Mouse (Mus musculus) midbrain, postnatal 0 days (tissue): Measurements from ENCODE around the gene Olfr429. TPM values are rescaled to one million over a fixed set of nuclear protein-coding genes. Genes with fewer than 3 reads are reported as not detected.
"Not testable (repeated sequence)": the region's sequence is repeated elsewhere in the genome, so short reads cannot be mapped to it uniquely, and the experiment has no call there.

Experiments
- ATAC-seq: fragments of 200-750 bp; cut with Nextera tagmentation; 2 replicates; pipeline ENCODE4 v1.8.0; 2017; ENCODE audit warnings: moderate number of reproducible peaks, mild to moderate bottlenecking, moderate TSS enrichment, moderate library complexity; ENCODE audit not compliant: low FRiP score
- DNase-seq: peaks from one replicate; pipeline ENCODE4 v3.0.0-alpha.2; 2015; ENCODE audit warnings: low spot score
- H3K27ac ChIP-seq: fragments of 300-500 bp; sonication (generic); 2 replicates; pipeline ENCODE4 v1.5.1; 2014; ENCODE audit warnings: low read depth, mild to moderate bottlenecking, low read length, mixed read lengths
- H3K27me3 ChIP-seq: fragments of 300-500 bp; sonication (generic); 2 replicates; pipeline ENCODE4 v1.6.1; 2014; ENCODE audit warnings: low read length, control low read depth, mixed read lengths; ENCODE audit not compliant: insufficient read depth
- H3K36me3 ChIP-seq: fragments of 300-500 bp; sonication (generic); 2 replicates; pipeline ENCODE4 v1.6.1; 2014; ENCODE audit warnings: low read length, control low read depth, mixed read lengths; ENCODE audit not compliant: insufficient read depth
- H3K4me1 ChIP-seq: fragments of 300-500 bp; sonication (generic); 2 replicates; pipeline ENCODE4 v1.6.1; 2014; ENCODE audit warnings: mild to moderate bottlenecking, control low read depth, antibody characterized with exemption, low read length, mixed read lengths; ENCODE audit not compliant: insufficient read depth
- H3K4me2 ChIP-seq: fragments of 300-500 bp; sonication (generic); 2 replicates; pipeline ENCODE4 v1.6.1; 2014; ENCODE audit warnings: low read depth, mild to moderate bottlenecking, low read length, mixed read lengths; ENCODE audit not compliant: poor library complexity, severe bottlenecking
- H3K4me3 ChIP-seq: fragments of 300-500 bp; sonication (generic); 2 replicates; pipeline ENCODE4 v1.5.1; 2014; ENCODE audit warnings: low read depth, mild to moderate bottlenecking, low read length, moderate library complexity
- H3K9ac ChIP-seq: fragments of 300-500 bp; sonication (generic); replicated peaks from 2 replicates; pipeline ENCODE4 v1.6.1; 2014; ENCODE audit warnings: mild to moderate bottlenecking, low read length, moderate library complexity, mixed read lengths; ENCODE audit not compliant: poor library complexity, severe bottlenecking
- H3K9me3 ChIP-seq: fragments of 300-500 bp; sonication (generic); 2 replicates; pipeline ENCODE4 v1.6.1; 2016; ENCODE audit warnings: low read length, control low read depth
- CTCF ChIP-seq: IDR thresholded peaks from 2 replicates; pipeline ENCODE4 v1.5.1; 2016; ENCODE audit warnings: antibody characterized with exemption, mild to moderate bottlenecking
- WGBS: fragments of 180-500 bp; shearing (Covaris S2); extraction: QIAGEN DNeasy Blood & Tissue Kit; methylation state at CpG from one replicate; pipeline ENCODE4 v1.1.7; 2014; 5-methylcytosine and 5-hydroxymethylcytosine counted together
- polyA plus RNA-seq: library from polyadenylated mRNA; unstranded; fragments of >200 nt; fragmentation: Nextera tagmentation; extraction: Ambion mirVana; gene quantifications from 2 replicates; pipeline ENCODE4 v1.2.1, GENCODE M21; 2015
- total RNA-seq: library from RNA; depleted of rRNA; stranded (reverse); fragments of >200 nt; gene quantifications from 2 replicates; pipeline ENCODE4 v1.2.3, GENCODE M21; 2014; rRNA removed

Olfr429 gene
- total RNA-seq = not detected in 2 replicates
- polyA plus RNA-seq = 0.10 TPM in 1 of 2 replicates, not detected in the other

DNA sequence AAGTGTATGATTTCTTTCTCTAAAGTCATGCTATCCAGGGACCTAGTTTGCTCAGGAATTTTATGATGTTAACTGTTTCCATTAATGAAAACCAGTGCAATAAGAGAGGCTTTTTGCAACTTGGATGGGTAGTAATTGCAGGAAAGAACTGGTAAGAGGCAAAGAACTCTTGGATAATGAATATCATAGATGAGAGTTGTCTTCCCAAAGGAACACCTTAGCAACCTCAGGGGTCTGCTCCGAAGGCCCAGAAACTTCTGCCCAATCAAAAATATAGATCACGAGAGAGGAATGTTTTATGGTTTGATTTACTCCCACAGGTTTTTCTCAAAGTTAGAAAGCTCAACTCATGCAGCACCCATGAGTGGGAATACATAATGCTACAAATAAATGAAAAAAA, at the start of gene Olfr429:
Gene Olfr429 (plus strand): TSS at position 301 of the 400 bp plus-strand sequence.
- 86% methylated on average over 2 of the region's 2 CpGs for WGBS
- no peaks in the 10 kb centered on the region for H3K36me3 ChIP-seq
- no peak within 1 kb of the TSS for H3K4me2 ChIP-seq
- no peaks in the 10 kb centered on the region for H3K4me1 ChIP-seq
- no peak within 1 kb of the TSS for H3K9ac ChIP-seq
- H3K27ac ChIP-seq = no peak within 1 kb of the TSS
- no peak for TF ChIP-seq CTCF
- no peak for DNase-seq
- no peak within 1 kb of the TSS for H3K4me3 ChIP-seq
- no peaks in the 10 kb centered on the region for H3K27me3 ChIP-seq
- ATAC-seq = no peak
- H3K9me3 ChIP-seq = no peaks in the 10 kb centered on the region

DNA sequence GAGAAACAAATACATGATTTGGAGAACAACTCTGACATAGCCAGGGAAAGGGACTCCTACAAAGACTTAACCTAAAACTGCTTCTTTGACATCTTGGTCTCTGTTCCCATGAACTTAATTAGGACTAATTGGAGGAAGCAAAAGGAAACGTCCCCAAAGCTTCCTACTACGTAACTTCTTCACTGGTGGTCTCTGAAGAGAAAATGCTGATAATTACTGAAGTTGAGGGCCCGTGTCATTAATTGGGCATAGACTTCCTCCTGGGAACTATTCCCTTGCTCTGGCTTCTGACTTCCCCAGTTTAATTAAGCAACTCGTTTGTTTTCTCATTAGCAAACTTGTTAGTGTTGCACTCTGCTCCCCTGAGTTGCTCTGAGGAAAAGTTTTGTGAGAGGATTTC, 48.3 kb upstream of the Olfr429 start:
- Histone ChIP-seq H3K4me2 (no peak overlapping the region), H3K9ac (no peak overlapping the region), H3K36me3 (no peaks in the 10 kb centered on the region), H3K4me1 (no peaks in the 10 kb centered on the region), H3K9me3 (no peaks in the 10 kb centered on the region), H3K27ac (no peak overlapping the region), H3K27me3 (no peaks in the 10 kb centered on the region), H3K4me3 (no peak overlapping the region)
- DNase-seq (peak; percentile 21), ATAC-seq (no peak)
- no peak for TF ChIP-seq CTCF
- 71% methylated on average over 4 of the region's 4 CpGs for WGBS

DNA sequence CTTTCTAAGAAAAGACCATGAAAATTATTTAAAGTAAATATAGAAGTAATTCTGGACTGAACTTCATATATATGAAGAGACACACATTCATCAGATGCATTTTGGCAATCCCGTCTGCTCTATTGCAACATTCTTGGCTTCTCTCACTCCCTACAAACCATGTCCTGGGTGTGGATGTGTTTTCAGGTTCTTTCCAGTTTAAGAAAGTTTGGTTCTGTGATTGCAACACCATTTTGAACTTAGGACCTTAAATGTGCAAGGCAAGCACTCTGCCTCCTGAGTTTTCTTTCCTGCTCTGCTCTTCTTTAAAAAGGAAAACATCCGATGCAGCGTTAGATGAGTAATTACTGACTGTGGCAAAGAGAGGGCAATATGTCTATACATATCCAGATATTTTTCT, 45.7 kb upstream of the Olfr429 start:
- 89% methylated on average over 3 of the region's 3 CpGs for WGBS
- Histone ChIP-seq H3K27me3 (no peaks in the 10 kb centered on the region), H3K36me3 (no peaks in the 10 kb centered on the region), H3K27ac (no peak overlapping the region), H3K4me3 (no peak overlapping the region), H3K9me3 (no peaks in the 10 kb centered on the region), H3K9ac (no peak overlapping the region), H3K4me1 (no peaks in the 10 kb centered on the region), H3K4me2 (no peak overlapping the region)
- TF ChIP-seq CTCF = no peak
- no peak for ATAC-seq
- DNase-seq = no peak

DNA sequence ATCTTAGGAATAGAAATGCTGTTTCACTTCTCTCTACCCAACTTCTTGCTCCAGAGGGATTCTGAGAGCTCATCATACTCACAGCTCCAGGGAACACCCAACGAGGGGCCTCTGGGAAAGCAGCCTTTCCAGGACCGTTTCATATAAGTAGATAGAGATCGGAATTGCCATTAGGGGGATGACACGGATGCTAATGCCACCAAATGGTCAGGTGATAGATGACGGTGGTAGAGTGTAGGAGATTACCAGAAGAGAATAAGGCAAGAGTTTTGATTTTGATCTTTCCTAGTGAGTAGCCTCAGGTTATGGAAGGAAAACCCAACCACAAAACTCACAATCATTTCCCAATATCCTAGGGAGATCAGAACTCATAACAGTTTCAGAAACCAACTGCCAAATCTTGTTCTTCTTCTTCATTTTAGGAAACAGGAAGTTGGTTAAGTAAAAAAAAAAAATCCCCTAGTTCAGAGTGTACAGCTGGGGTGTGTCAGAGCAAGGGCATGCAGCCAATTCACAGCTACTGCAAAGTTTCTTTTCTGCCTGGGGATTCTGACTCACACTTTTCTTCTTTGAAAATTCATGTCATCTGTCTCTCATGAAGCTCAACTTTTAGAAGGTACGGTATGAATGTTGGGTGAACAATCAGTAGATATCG, 43.5 kb upstream of the Olfr429 start, which contains the start of gene Olfr433:
Gene Olfr433 (plus strand): TSS at position 183 of the 655 bp plus-strand sequence.
- no peaks in the 10 kb centered on the region for H3K27me3 ChIP-seq
- DNase-seq = no peak
- H3K4me1 ChIP-seq = no peaks in the 10 kb centered on the region
- no peak within 1 kb of the TSS for H3K9ac ChIP-seq
- no peak within 1 kb of the TSS for H3K4me2 ChIP-seq
- ATAC-seq = no peak
- no peaks in the 10 kb centered on the region for H3K36me3 ChIP-seq
- no peaks in the 10 kb centered on the region for H3K9me3 ChIP-seq
- no peak within 1 kb of the TSS for H3K27ac ChIP-seq
- 88% methylated on average over 7 of the region's 7 CpGs for WGBS
- no peak within 1 kb of the TSS for H3K4me3 ChIP-seq
- no peak for TF ChIP-seq CTCF

DNA sequence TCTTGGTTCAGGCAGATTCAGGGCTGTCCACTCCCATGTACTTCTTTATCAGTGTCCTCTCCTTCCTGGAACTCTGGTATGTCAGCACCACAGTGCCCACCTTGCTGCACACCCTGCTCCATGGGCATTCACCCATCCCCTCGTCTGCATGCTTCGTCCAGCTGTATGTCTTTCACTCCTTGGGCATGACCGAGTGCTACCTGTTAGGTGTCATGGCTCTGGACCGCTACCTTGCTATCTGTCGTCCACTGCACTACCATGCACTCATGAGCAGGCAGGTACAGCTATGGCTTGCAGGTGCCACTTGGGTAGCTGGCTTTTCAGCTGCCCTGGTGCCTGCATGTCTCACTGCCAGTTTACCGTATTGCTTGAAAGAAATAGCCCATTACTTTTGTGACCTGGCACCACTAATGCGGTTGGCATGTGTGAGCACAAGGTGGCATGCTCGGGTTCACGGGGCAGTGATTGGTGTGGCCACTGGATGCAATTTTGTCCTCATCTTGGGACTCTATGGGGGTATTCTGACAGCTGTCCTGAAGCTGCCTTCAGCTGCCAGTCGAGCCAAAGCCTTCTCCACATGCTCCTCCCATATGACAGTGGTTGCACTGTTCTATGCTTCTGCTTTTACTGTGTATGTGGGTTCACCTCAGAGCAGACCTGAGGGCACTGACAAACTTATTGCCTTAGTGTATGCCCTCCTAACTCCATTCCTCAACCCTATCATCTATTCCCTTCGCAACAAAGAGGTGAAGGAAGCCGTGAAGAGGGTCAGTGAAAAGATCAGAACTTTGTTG, 41.8 kb upstream of the Olfr429 start:
- H3K4me2 ChIP-seq, H3K9me3 ChIP-seq, H3K36me3 ChIP-seq, ATAC-seq, H3K9ac ChIP-seq, DNase-seq, H3K27me3 ChIP-seq, H3K4me1 ChIP-seq, H3K27ac ChIP-seq, H3K4me3 ChIP-seq: not testable (repeated sequence)
- WGBS = 90% methylated on average over 12 of the region's 12 CpGs

DNA sequence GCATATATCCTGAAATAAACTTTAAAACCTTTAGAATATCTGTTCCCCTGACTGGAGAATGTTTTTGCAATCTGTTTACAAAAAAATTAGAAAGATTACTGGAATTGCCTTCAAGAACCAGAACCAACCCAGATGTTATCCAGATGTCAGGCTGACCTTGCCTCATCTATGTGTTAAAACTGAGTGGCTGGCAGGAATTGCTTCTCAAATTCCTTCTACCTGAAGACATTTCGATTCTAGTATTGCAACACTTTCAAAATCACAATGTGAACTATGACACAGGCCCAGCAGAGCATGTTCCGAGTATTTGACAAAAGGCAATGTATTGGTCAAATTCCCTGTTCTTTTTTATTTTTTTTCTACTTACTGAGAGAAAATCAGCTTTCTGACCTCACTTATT, 39.7 kb upstream of the Olfr429 start:
- no peak overlapping the region for H3K9ac ChIP-seq
- DNase-seq (no peak), ATAC-seq (no peak)
- no peaks in the 10 kb centered on the region for H3K36me3 ChIP-seq
- H3K27ac ChIP-seq = no peak overlapping the region
- no peaks in the 10 kb centered on the region for H3K4me1 ChIP-seq
- no peaks in the 10 kb centered on the region for H3K27me3 ChIP-seq
- no peak overlapping the region for H3K4me2 ChIP-seq
- 83% methylated on average over 2 of the region's 2 CpGs for WGBS
- H3K4me3 ChIP-seq = no peak overlapping the region
- TF ChIP-seq CTCF = no peak
- H3K9me3 ChIP-seq = no peaks in the 10 kb centered on the region

DNA sequence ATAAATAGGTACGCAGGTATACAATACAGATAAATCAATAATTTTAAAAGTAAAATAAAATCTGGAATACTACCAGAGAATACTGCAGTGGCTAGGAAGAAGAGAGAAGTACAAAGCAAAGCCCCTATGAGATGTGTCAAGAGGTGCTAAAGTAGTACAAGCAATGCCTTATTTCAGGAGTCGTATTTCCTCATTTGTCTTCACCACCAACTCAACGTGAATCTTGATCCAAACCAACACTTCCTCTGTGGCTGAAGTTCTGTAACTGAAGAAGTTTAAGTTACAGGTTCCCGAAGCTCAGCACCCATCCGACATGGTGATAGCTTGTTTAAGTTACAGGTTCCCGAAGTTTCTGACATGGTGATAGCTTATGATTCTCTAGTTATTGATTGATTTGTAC, 35.9 kb upstream of the Olfr429 start:
- not testable (repeated sequence) for H3K27me3 ChIP-seq, H3K9ac ChIP-seq, H3K4me2 ChIP-seq, H3K9me3 ChIP-seq, ATAC-seq, DNase-seq, H3K4me3 ChIP-seq, H3K4me1 ChIP-seq, H3K36me3 ChIP-seq, H3K27ac ChIP-seq
- 88% methylated on average over 6 of the region's 6 CpGs for WGBS
